Mouse (Mus musculus) lung, adult 2 months (tissue): ENCODE measurements around the gene E330021D16Rik.

Source experiments
- CTCF ChIP-seq: fragments of 200-500 bp; IDR thresholded peaks from 2 replicates; pipeline ENCODE4 v1.5.1; 2011; ENCODE audit warnings: mild to moderate bottlenecking, low read length, control low read depth; ENCODE audit not compliant: insufficient read depth
- POLR2A ChIP-seq: fragments of 200-500 bp; IDR thresholded peaks from 2 replicates; pipeline ENCODE4 v1.6.1; 2011; ENCODE audit warnings: low read depth, mild to moderate bottlenecking, control low read depth, low read length, borderline replicate concordance; ENCODE audit errors: extremely low read depth

GRCm38 (mm10) chr6:136427240-136427639, 11.9 kb upstream of the E330021D16Rik start:
- TF ChIP-seq CTCF (no peak), POLR2A (no peak)
